Mouse (Mus musculus): ENCODE data around the gene Gal3st4.
"Not testable (repeated sequence)": the region's sequence is repeated elsewhere in the genome, so short reads cannot be mapped to it uniquely, and the experiment has no call there.

The Gal3st4 gene

DNA sequence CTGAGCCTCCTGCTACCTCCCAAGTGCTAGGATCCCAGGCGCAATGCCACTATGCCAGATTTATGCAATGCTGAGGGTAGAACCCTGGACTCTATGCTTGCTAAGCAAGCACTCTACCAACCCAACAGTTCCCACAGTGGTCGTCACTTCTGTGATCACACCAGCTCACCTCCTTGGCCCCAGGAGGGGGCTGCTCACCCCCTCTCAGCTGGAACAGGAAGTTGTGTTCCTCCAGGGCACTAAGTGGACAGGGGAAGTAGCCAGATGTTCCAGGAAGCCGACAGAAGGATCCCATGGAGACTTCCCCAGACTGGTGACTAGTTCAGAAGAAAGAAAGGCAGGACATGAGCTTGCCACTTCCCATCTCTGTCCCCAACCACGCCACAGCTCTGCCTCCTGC is 10.6 kb downstream of the Gal3st4 start:
- DNase-seq (ENCODE audit: low spot score) = no peak

DNA sequence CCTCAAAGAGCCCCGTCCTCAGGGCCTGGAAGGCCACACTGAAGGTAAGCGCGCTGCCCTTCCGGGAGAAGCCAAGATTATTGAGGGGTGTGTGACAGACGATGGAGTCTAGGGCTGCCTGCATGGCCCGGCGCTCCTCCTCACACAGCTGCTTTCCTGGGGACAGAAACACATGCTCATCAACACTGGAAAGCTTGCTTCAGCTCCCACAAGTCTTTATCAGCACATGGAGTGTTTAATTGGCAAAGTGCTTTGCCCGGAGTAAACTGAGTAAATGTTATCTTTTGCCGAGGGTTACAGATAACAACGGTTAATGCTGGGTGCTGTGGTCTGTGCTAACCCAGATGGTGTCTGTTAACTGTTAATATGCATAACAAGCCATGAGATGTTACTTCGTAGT is 11.8 kb downstream of the Gal3st4 start:
- DNase-seq (ENCODE audit: low spot score) = no peak

- DNase-seq (ENCODE audit: low spot score) = no peak
These were observed 12.6 kb downstream of the Gal3st4 start for GRCm38 (mm10) chr5:138260051-138260450.

DNA sequence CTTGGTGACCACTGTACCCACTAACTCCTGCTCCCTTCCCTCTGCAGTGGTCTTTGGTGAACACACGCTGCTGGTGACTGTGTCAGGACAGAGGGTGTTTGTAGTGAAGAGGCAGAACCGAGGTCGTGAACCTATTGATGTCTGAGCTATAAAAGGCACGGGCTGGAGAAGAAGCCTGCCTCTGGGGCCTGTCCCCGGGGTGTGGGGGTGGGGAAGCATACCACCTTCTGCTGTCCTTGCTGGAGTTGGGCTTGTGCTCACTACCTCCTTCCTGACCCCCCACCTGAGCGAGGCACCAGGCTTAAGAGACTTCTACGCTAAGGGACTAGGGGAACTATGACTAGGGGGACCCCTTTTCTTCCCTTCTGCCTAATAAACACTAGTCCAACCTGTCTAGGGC is 13.6 kb downstream of the Gal3st4 start:
- DNase-seq (ENCODE audit: low spot score) = no peak

DNA sequence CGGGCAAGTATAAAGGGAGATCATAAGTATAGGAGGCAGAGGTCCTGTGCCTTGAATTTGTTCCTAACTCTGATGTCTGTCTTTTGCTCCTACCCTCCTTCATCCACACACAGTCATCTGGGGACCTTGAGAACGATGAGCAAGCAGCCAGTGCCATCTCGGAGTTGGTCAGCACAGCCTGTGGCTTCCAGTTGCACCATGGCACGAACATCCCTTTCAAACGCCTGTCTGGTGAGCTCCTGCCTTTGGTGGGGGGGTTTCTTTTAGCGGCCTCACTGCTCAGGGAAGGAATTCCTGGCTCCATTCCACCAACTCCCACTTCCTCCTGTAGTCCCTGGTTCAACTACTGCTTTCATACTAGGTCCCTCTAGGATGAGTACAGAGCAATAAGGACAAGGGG is 14.1 kb downstream of the Gal3st4 start:
- DNase-seq (ENCODE audit: low spot score) = no peak

- no peak for DNase-seq (ENCODE audit: low spot score)
These were observed 14.6 kb downstream of the Gal3st4 start for GRCm38 (mm10) chr5:138258078-138258477.

GRCm38 (mm10) chr5:138257585-138257978 is 15.1 kb downstream of the Gal3st4 start:
- no peak for DNase-seq (ENCODE audit: low spot score)

DNA sequence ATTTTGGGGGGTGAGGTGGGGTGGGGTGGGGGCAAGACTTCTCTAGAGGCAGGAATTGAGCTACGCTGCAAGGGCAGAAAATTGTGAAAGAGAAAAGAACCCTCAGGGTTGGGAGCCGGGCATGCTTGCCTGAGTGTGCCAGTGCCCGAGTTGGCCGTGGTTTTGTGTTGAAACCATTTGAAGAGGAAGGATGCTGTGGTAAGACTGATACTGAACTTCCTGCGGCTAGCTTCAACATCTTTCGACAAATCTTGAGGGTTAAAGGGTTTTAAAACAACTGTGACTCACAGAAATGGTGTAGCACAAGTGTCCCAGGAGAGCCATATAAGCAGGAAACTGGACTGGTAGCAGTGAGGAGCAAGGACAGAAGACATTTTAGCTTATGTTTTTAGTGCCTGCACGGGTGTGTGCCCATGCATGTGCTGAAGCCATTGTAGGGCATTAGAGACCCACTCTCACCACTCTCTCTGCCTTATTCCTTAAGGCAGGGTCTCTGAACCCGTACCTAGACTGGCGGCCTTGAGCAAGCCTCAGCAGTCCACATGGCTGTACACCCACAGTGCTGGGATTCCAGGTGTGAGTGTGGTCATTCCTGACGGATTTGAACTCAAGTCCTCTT is 15.6 kb downstream of the Gal3st4 start:
- DNase-seq (ENCODE audit: low spot score) = no peak

DNA sequence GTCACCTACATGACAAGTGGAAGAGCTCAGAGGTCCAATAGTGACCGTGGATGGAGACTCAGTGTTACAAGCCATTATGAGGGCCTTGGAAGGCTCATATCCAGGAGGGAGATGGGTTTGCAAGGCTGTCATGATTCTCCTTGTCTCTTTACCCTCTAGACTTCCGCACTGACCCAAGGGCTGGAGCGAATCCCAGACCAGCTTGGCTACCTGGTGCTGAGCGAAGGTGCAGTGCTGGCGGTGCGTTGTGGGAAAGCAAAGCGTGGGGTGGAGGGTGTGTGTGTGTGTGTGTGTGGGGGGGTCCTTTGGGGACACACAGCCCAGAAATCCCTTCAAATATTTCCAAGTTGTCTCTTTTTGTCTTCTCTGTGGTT is 16.6 kb downstream of the Gal3st4 start:
- no peak for DNase-seq (ENCODE audit: low spot score)

- DNase-seq (ENCODE audit: low spot score) = peak; percentile 99
These were observed 17.1 kb downstream of the Gal3st4 start, which contains the start of gene Lamtor4 for GRCm38 (mm10) chr5:138255353-138256093. TSS of gene Lamtor4 (plus strand) at chr5:138255482.

GRCm38 (mm10) chr5:138253061-138253460 is 19.6 kb downstream of the Gal3st4 start:
- DNase-seq (ENCODE audit: low spot score) = no peak

DNA sequence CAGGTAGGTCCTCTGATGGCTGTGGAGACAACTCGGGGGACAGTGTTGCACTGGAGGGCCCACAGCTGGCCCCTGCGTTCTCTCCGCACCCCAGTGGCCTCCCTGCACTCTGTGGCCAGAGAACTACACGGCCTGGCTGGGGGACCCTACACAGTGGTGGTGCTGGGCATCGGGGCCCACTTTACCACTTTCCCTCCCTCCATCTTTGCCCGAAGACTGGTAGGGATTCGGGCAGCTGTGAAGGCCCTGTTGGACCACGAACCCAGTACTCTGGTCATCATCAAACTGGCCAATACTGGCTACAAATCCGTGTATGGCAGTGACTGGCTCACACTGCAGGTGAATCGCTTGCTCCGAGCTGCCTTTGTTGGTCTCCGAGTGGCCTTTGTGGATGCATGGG is 21.5 kb downstream of the Gal3st4 start:
- DNase-seq (ENCODE audit: low spot score) = no peak

DNA sequence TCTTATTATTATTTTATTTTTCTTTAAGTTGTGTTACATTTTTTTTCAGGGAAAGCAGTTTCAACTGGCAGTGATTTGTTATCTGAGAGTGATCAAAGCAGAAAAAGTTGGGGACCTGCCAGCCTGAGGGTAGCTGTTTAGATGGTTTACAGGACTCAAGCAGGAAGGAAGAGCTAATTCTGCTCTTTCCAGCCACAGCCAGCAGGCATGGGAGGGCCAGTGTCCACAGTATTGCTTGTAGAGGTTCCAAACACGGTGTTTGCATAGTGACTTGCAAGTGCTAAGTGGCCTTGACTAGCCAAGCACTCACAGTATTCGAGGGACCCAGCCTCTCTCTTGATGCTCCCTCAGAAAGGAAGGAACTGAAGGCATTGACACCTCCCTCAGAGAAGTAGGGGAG is 31.1 kb downstream of the Gal3st4 start:
- no peak for DNase-seq (ENCODE audit: low spot score)

- no peak for DNase-seq (ENCODE audit: low spot score)
These were observed 38.4 kb downstream of the Gal3st4 start for GRCm38 (mm10) chr5:138234224-138234623.

GRCm38 (mm10) chr5:138233778-138234177 is 38.9 kb downstream of the Gal3st4 start:
- no peak for DNase-seq (ENCODE audit: low spot score)

DNA sequence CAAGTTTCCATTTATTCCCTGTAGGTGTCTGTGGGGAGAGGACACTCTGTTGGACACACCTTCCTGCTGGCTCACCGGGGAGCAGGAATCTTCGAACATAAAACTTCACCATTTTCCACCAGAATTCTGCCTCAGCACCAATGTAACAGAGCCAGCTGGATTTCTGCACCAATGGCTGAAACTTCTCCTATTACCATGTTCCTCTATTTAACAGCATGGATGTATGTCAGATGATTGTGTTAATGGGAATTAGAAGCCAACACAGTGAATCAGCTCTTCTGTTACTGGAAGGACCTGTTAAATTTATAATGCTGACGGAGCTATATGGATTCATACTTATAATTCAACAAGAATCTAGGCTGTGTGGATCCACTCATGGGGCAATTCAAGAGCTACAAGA is 43.1 kb downstream of the Gal3st4 start:
- DNase-seq (ENCODE audit: low spot score) = no peak

GRCm38 (mm10) chr5:138228026-138228425 is 44.6 kb downstream of the Gal3st4 start:
- DNase-seq (ENCODE audit: low spot score) = peak; percentile 69

- no peak for DNase-seq (ENCODE audit: low spot score)
These were observed 45.3 kb downstream of the Gal3st4 start for GRCm38 (mm10) chr5:138227367-138227766.

DNA sequence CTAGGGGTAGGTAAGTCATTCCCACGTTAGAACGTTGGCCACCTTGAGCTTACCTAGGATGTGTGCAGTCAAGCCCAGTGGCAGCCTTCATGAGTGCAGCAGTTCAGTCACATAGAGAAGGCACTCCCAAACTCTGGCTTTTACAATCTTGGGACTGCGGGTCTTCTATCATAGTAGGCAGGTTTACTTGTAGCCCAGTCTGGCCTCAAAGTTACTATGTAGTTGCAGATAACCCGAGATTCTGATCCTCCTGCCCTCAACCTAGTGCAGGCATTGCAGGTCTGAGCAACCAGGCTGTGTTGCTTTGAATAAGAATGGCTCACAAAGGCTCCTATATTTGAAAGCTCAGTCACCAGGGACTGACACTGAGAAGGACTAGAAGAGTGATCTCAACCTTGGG is 46.1 kb downstream of the Gal3st4 start:
- DNase-seq (ENCODE audit: low spot score) = no peak

GRCm38 (mm10) chr5:138225700-138226099 is 46.9 kb downstream of the Gal3st4 start, which contains the start of gene Nxpe5:
TSS of gene Nxpe5 (plus strand) at chr5:138225898.
- no peak for DNase-seq (ENCODE audit: low spot score)

GRCm38 (mm10) chr5:138223287-138223686 is 49.4 kb downstream of the Gal3st4 start:
- peak; percentile 58 for DNase-seq (ENCODE audit: low spot score)

DNA sequence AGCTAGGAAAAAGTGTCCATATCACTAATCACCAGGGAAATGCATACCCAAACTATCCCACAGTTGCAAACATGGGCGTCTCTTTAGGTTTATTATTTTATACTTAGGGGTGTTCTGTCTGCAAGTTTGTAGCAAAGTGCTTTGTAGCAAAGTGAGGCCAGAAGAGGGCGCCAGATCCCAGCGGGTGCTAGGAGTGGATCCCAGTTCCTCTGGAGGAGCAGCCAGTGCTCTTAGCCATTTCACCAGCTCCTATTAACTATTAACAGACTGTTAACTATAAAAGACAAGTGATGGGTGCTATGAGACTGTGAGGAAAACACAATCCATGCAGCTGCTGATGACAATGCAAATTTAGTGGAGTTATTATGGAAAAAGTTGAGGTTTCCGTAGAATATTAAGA is 50.5 kb downstream of the Gal3st4 start:
- peak; percentile 98 for DNase-seq (ENCODE audit: low spot score)

- no peak for DNase-seq (ENCODE audit: low spot score)
These were observed 52.8 kb downstream of the Gal3st4 start for GRCm38 (mm10) chr5:138219864-138220263.

GRCm38 (mm10) chr5:138216632-138217031 is 56.0 kb downstream of the Gal3st4 start:
- DNase-seq (ENCODE audit: low spot score) = not testable (repeated sequence)
